Mouse (Mus musculus): ENCODE measurements around the gene Olfr469. TPM values are rescaled to one million over a fixed set of nuclear protein-coding genes. Genes with fewer than 3 reads are reported as not detected.
"Not testable (repeated sequence)": the region's sequence is repeated elsewhere in the genome, so short reads cannot be mapped to it uniquely, and the experiment has no call there.

The Olfr469 gene
- total RNA-seq (2014; rRNA removed), result not detected in 2 replicates
- polyA plus RNA-seq (2015; fragmentation: Nextera tagmentation; extraction: Ambion mirVana), result not detected in 2 replicates

GRCm38 (mm10) chr7:107825441-107825840 is at the start of gene Olfr469:
TSS of gene Olfr469 (minus strand) at chr7:107825541.
- H3K36me3 ChIP-seq (ENCODE audit: insufficient read depth, low read length); ATAC-seq: not testable (repeated sequence)

GRCm38 (mm10) chr7:107847390-107847789 is 22.0 kb upstream of the Olfr469 start, which contains the start of gene Olfr470:
TSS of gene Olfr470 (minus strand) at chr7:107847490.
- not testable (repeated sequence) for DNase-seq (ENCODE audit: low spot score); H3K9ac ChIP-seq (replicated peaks; ENCODE audit: low read length); H3K27ac ChIP-seq; H3K36me3 ChIP-seq (ENCODE audit: insufficient read depth, low read length); H3K4me2 ChIP-seq (ENCODE audit: low read depth, low read length); H3K27me3 ChIP-seq (ENCODE audit: insufficient read depth, low read length); H3K4me3 ChIP-seq (ENCODE audit: low read length); H3K9me3 ChIP-seq (ENCODE audit: low read length); H3K4me1 ChIP-seq (ENCODE audit: insufficient read depth, low read length); ATAC-seq
- 84% methylated on average over 1 of the region's 1 CpGs for WGBS

More at GRCm38 (mm10) chr7:107825441-107825840, at the start of gene Olfr469:
- H3K4me3 ChIP-seq (ENCODE audit: low read length); H3K9me3 ChIP-seq (ENCODE audit: low read length); H3K27ac ChIP-seq; DNase-seq (ENCODE audit: low spot score); H3K27me3 ChIP-seq (ENCODE audit: insufficient read depth, low read length); H3K4me2 ChIP-seq (ENCODE audit: low read depth, low read length); H3K4me1 ChIP-seq (ENCODE audit: insufficient read depth, low read length); H3K9ac ChIP-seq (replicated peaks; ENCODE audit: low read length): not testable (repeated sequence)

GRCm38 (mm10) chr7:107841719-107842118 is 16.4 kb upstream of the Olfr469 start:
- H3K4me1 ChIP-seq (ENCODE audit: insufficient read depth, low read length), result no peaks in the 10 kb centered on the region
- no peak overlapping the region for H3K4me2 ChIP-seq (ENCODE audit: low read depth, low read length)
- H3K27me3 ChIP-seq (ENCODE audit: insufficient read depth, low read length), result no peaks in the 10 kb centered on the region
- no peaks in the 10 kb centered on the region for H3K36me3 ChIP-seq (ENCODE audit: insufficient read depth, low read length)
- WGBS, result 74% methylated on average over 1 of the region's 1 CpGs
- H3K9ac ChIP-seq (replicated peaks; ENCODE audit: low read length), result no peak overlapping the region
- peak; percentile 48 for TF ChIP-seq CTCF (IDR thresholded peaks at IDR 0.05; ENCODE audit: low read depth)
- peak; percentile 36 for DNase-seq (ENCODE audit: low spot score)
- no peak overlapping the region for H3K4me3 ChIP-seq (ENCODE audit: low read length)
- no peaks in the 10 kb centered on the region for H3K9me3 ChIP-seq (ENCODE audit: low read length)
- H3K27ac ChIP-seq, result no peak overlapping the region
- no peak for ATAC-seq

GRCm38 (mm10) chr7:107823867-107824266 is 1.5 kb downstream of the Olfr469 start:
- not testable (repeated sequence) for H3K4me2 ChIP-seq (ENCODE audit: low read depth, low read length); H3K9me3 ChIP-seq (ENCODE audit: low read length); H3K27ac ChIP-seq; H3K4me3 ChIP-seq (ENCODE audit: low read length); H3K4me1 ChIP-seq (ENCODE audit: insufficient read depth, low read length); ATAC-seq; H3K9ac ChIP-seq (replicated peaks; ENCODE audit: low read length); DNase-seq (ENCODE audit: low spot score); H3K36me3 ChIP-seq (ENCODE audit: insufficient read depth, low read length); H3K27me3 ChIP-seq (ENCODE audit: insufficient read depth, low read length)
- 60% methylated on average over 2 of the region's 2 CpGs for whole genome bisulfite sequencing

- Histone ChIP-seq H3K27ac (no peak overlapping the region), H3K27me3 (ENCODE audit: insufficient read depth, low read length) (no peaks in the 10 kb centered on the region), H3K9ac (replicated peaks; ENCODE audit: low read length) (no peak overlapping the region), H3K4me3 (ENCODE audit: low read length) (no peak overlapping the region), H3K4me2 (ENCODE audit: low read depth, low read length) (no peak overlapping the region), H3K9me3 (ENCODE audit: low read length) (no peaks in the 10 kb centered on the region), H3K4me1 (ENCODE audit: insufficient read depth, low read length) (no peaks in the 10 kb centered on the region), H3K36me3 (ENCODE audit: insufficient read depth, low read length) (no peaks in the 10 kb centered on the region)
- ATAC-seq (no peak), DNase-seq (ENCODE audit: low spot score) (peak; percentile 5)
- TF ChIP-seq CTCF (IDR thresholded peaks at IDR 0.05; ENCODE audit: low read depth), result peak; percentile 45; the same call in 1 of the 2 replicates
These were observed 5.9 kb downstream of the Olfr469 start for GRCm38 (mm10) chr7:107819442-107819841.

- no peaks in the 10 kb centered on the region for H3K36me3 ChIP-seq (ENCODE audit: insufficient read depth, low read length)
- DNase-seq (ENCODE audit: low spot score), result no peak
- no peak for TF ChIP-seq CTCF (IDR thresholded peaks at IDR 0.05; ENCODE audit: low read depth)
- H3K9ac ChIP-seq (replicated peaks; ENCODE audit: low read length), result no peak within 1 kb of the TSS
- H3K4me1 ChIP-seq (ENCODE audit: insufficient read depth, low read length), result no peaks in the 10 kb centered on the region
- no peaks in the 10 kb centered on the region for H3K27me3 ChIP-seq (ENCODE audit: insufficient read depth, low read length)
- no peaks in the 10 kb centered on the region for H3K9me3 ChIP-seq (ENCODE audit: low read length)
- H3K4me2 ChIP-seq (ENCODE audit: low read depth, low read length), result no peak within 1 kb of the TSS
- ATAC-seq, result no peak
- H3K27ac ChIP-seq, result no peak within 1 kb of the TSS
- no peak within 1 kb of the TSS for H3K4me3 ChIP-seq (ENCODE audit: low read length)
These were observed 13.4 kb downstream of the Olfr469 start, which contains the start of gene Olfr467 for GRCm38 (mm10) chr7:107811963-107812362. TSS of gene Olfr467 (plus strand) at chr7:107812263.

GRCm38 (mm10) chr7:107802138-107802537 is 23.2 kb downstream of the Olfr469 start:
- WGBS, result 78% methylated on average over 3 of the region's 3 CpGs
- no peak for ATAC-seq
- Histone ChIP-seq H3K27me3 (ENCODE audit: insufficient read depth, low read length) (no peaks in the 10 kb centered on the region), H3K4me2 (ENCODE audit: low read depth, low read length) (no peak overlapping the region), H3K9me3 (ENCODE audit: low read length) (0 out of 2 replicates have a peak, but pooled peaks cover 2% of the 10 kb centered on the region), H3K4me3 (ENCODE audit: low read length) (no peak overlapping the region), H3K9ac (replicated peaks; ENCODE audit: low read length) (no peak overlapping the region), H3K36me3 (ENCODE audit: insufficient read depth, low read length) (no peaks in the 10 kb centered on the region), H3K27ac (no peak overlapping the region), H3K4me1 (ENCODE audit: insufficient read depth, low read length) (no peaks in the 10 kb centered on the region)
- no peak for TF ChIP-seq CTCF (IDR thresholded peaks at IDR 0.05; ENCODE audit: low read depth)
- DNase-seq (ENCODE audit: low spot score), result no peak
